Mouse (Mus musculus) lung, embryonic 16.5 days (tissue): ENCODE measurements around the gene Tango2. TPM values are rescaled to one million over a fixed set of nuclear protein-coding genes. Genes with fewer than 3 reads are reported as not detected.

Experiments
- ATAC-seq: fragments of 200-750 bp; cut with Nextera tagmentation; 2 replicates; pipeline ENCODE4 v1.8.0; 2017; ENCODE audit warnings: low read depth, mild to moderate bottlenecking, moderate library complexity
- H3K27ac ChIP-seq: fragments of 300-500 bp; sonication (generic); 2 replicates; pipeline ENCODE4 v1.5.1; 2014; ENCODE audit warnings: mild to moderate bottlenecking, control low read depth, low read length
- H3K27me3 ChIP-seq: fragments of 300-500 bp; sonication (generic); 2 replicates; pipeline ENCODE4 v1.6.1; 2014; ENCODE audit warnings: low read depth, low read length, mixed read lengths; ENCODE audit not compliant: control insufficient read depth, insufficient read depth
- H3K36me3 ChIP-seq: fragments of 300-500 bp; sonication (generic); 2 replicates; pipeline ENCODE4 v1.6.1; 2014; ENCODE audit warnings: low read length; ENCODE audit not compliant: control insufficient read depth, insufficient read depth
- H3K4me1 ChIP-seq: fragments of 300-500 bp; sonication (generic); replicated peaks from 2 replicates; pipeline ENCODE4 v1.6.1; 2014; ENCODE audit warnings: low read length, mixed read lengths; ENCODE audit not compliant: control insufficient read depth, insufficient read depth
- H3K4me2 ChIP-seq: fragments of 300-500 bp; sonication (generic); 2 replicates; pipeline ENCODE4 v1.6.1; 2014; ENCODE audit warnings: low read depth, low read length, control low read depth
- H3K4me3 ChIP-seq: fragments of 300-500 bp; sonication (generic); 2 replicates; pipeline ENCODE4 v1.5.1; 2014; ENCODE audit warnings: mild to moderate bottlenecking, low read length, control low read depth
- H3K9ac ChIP-seq: fragments of 300-500 bp; sonication (generic); 2 replicates; pipeline ENCODE4 v1.6.1; 2014; ENCODE audit warnings: low read length, control low read depth
- H3K9me3 ChIP-seq: fragments of 300-500 bp; sonication (generic); 2 replicates; pipeline ENCODE4 v1.6.1; 2016; ENCODE audit warnings: low read length; ENCODE audit not compliant: control insufficient read depth
- WGBS: fragments of 180-500 bp; shearing (Covaris S2); extraction: QIAGEN DNeasy Blood & Tissue Kit; methylation state at CpG from one replicate; pipeline ENCODE4 v1.1.7; 2014; 5-methylcytosine and 5-hydroxymethylcytosine counted together
- polyA plus RNA-seq: library from polyadenylated mRNA; unstranded; fragments of >200 nt; fragmentation: Nextera tagmentation; extraction: Ambion mirVana; gene quantifications from 2 replicates; pipeline ENCODE4 v1.2.1, GENCODE M21; 2015

Gene Tango2
- polyA plus RNA-seq, 1 experiment from 2014 or later = 27.0 TPM

DNA sequence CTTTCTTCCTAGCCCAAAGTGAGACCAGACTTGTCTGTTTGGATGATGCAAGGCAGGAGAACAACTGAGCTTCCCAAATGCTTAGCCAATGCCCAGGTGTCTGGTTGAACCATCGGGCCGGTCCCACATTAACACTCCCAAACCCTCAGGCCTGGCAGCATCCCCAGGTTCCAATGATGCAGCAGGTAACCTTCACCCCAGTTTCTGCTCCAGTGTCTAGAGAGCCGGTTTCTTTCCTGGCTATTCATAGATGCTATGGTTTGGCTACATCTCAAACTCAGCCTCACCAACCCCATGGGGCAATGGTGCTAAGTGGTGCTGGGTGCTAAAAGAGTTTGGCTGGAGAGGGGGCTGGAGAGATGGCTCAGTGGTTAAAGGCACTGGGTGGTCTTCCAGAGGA is 11.9 kb downstream of the Tango2 start:
- H3K4me2 ChIP-seq = no peak overlapping the region
- H3K9ac ChIP-seq = no peak overlapping the region
- WGBS = 93% methylated on average over 3 of the region's 3 CpGs
- no peak overlapping the region for H3K4me3 ChIP-seq
- H3K4me1 ChIP-seq = peaks cover 12% of the 10 kb centered on the region
- H3K27me3 ChIP-seq = no peaks in the 10 kb centered on the region
- no peak for ATAC-seq
- no peaks in the 10 kb centered on the region for H3K9me3 ChIP-seq
- H3K36me3 ChIP-seq = no peaks in the 10 kb centered on the region
- H3K27ac ChIP-seq = no peak overlapping the region

DNA sequence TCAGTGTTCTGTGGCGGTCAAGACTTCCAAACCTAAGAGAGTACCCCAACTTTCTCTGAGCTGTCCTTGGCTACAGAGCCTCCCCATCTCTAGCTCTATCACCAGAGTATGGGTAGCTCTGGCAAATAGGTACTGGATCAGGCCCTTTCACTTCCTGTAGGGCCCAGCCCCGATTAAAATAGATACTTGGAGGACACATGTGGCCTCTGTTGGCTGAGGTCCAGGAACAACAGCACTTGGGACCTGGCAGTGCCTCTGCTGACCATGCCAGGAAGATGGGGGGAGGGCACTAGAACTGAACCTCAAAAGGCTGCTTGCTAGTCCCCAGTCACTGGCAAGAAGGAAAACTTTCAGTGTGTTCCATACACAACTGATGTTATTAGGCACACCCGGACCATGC is 13.9 kb downstream of the Tango2 start:
- no peak for ATAC-seq
- Histone ChIP-seq H3K27ac (no peak overlapping the region), H3K4me2 (no peak overlapping the region), H3K4me3 (no peak overlapping the region), H3K27me3 (no peaks in the 10 kb centered on the region), H3K9ac (no peak overlapping the region), H3K4me1 (peaks cover 5% of the 10 kb centered on the region), H3K9me3 (no peaks in the 10 kb centered on the region), H3K36me3 (no peaks in the 10 kb centered on the region)
- 63% methylated on average over 3 of the region's 3 CpGs for WGBS

DNA sequence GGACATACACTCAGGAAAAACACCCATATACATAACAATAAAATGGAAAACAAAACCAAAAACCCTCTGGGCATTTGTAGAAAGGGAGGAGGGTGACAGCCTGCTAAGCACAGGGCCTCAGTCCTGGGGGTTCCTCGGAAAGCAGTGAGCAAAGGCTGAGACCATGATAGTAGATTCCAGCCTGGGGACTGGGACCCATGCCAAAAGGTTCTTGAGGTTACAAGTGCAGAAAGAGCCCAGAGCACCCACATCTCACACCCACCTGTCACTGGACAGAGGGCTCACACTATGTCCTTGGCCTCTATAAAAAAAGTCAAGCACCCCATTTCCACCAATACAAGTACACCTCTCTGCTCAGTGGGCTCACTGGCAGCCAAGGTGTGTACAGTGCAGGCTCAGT is 19.4 kb downstream of the Tango2 start:
- Histone ChIP-seq H3K4me2 (no peak overlapping the region), H3K27ac (no peak overlapping the region), H3K27me3 (no peaks in the 10 kb centered on the region), H3K9ac (no peak overlapping the region), H3K4me3 (no peak overlapping the region), H3K4me1 (no peaks in the 10 kb centered on the region), H3K36me3 (no peaks in the 10 kb centered on the region), H3K9me3 (no peaks in the 10 kb centered on the region)
- WGBS = 54% methylated on average over 1 of the region's 1 CpGs
- peak; percentile 34; the same call in 1 of the 2 replicates for ATAC-seq

DNA sequence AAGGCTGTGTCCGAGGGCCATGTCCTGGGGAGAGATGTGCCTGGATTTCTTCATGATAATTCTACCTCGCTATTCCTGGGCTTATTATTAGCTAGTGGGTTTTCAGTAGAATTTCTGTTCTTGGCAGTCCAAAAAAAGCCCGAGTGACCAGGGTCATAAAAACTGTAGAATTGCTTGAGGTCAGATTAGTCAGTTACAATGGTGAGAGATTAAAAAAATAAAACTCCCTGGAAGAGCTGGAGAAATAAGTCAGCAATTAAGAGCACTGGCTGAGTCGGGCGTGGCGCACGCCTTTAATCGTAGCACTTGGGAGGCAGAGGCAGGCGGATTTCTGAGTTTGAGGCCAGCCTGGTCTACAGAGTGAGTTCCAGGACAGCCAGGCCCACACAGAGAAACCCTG is 20.0 kb downstream of the Tango2 start:
- Histone ChIP-seq H3K4me3 (no peak overlapping the region), H3K4me1 (no peaks in the 10 kb centered on the region), H3K9ac (no peak overlapping the region), H3K27ac (no peak overlapping the region), H3K9me3 (no peaks in the 10 kb centered on the region), H3K4me2 (no peak overlapping the region), H3K27me3 (no peaks in the 10 kb centered on the region), H3K36me3 (no peaks in the 10 kb centered on the region)
- WGBS = 89% methylated on average over 9 of the region's 9 CpGs
- no peak for ATAC-seq

DNA sequence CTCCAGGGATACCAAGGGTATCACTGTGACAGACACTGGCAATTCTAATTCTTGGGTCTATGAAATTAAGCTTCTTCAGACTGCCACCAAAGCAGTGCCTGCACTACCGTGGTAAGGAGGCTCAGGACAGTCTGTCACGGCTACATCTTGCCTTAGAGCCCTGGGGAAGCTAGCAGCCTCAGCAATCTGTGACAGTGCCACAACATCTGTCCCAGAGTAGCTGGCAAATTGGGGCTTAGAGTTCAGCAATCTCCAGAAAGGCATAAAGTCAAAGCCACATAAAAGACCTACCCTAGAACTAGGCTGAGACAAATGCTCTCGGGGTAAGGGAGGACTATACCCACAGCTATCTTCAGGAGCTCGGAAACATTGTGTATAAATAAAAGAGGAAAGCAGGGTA is 22.2 kb downstream of the Tango2 start:
- Histone ChIP-seq H3K9ac (no peak overlapping the region), H3K27ac (no peak overlapping the region), H3K4me2 (no peak overlapping the region), H3K36me3 (no peaks in the 10 kb centered on the region), H3K27me3 (no peaks in the 10 kb centered on the region), H3K9me3 (no peaks in the 10 kb centered on the region), H3K4me1 (no peaks in the 10 kb centered on the region), H3K4me3 (no peak overlapping the region)
- ATAC-seq = no peak
- WGBS = 60% methylated on average over 4 of the region's 4 CpGs

DNA sequence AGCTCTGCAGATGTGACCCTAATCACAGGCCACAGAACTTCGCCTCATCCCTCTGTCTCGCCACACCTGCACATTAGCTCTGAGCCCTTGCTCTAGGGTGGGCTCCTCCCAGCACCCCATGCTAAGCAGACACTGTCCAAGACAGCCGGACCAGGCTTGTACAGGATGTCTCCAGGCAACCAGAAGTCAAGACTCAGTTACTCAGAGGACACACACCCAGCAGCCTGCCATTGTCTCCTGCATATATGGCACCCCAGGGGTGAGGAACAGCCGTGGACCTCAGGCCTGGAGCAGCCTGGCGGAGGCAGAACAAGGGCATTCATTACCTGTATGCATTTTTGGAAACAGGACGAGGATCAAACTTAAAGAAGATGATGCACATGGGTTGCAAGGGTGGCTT is 23.9 kb downstream of the Tango2 start:
- no peak for ATAC-seq

DNA sequence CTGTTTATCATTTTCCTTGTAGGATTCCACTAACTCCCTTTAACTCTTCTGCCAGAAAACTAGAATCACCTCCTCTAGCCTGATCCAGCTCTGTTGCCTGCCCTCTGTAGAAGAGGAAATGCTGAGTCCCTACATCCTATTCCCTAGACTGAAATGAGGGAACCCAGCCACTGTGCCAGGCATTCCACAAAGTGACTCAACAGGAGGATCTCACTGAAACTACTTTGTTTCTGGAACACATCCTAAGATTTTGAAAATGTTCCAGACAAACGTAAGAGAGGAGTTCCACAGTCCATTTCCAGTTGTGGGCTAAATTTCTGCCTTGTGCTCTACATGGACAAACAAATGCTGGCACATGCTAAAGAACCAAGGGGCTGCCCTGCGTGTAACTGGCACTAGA is 24.4 kb downstream of the Tango2 start:
- no peaks in the 10 kb centered on the region for H3K36me3 ChIP-seq
- no peaks in the 10 kb centered on the region for H3K27me3 ChIP-seq
- H3K4me1 ChIP-seq = no peaks in the 10 kb centered on the region
- H3K4me2 ChIP-seq = no peak overlapping the region
- H3K27ac ChIP-seq = no peak overlapping the region
- H3K9me3 ChIP-seq = no peaks in the 10 kb centered on the region
- 72% methylated on average over 2 of the region's 2 CpGs for WGBS
- H3K9ac ChIP-seq = no peak overlapping the region
- no peak overlapping the region for H3K4me3 ChIP-seq
- no peak for ATAC-seq

More for the DNA sequence above, 23.9 kb downstream of the Tango2 start:
- Histone ChIP-seq H3K36me3 (no peaks in the 10 kb centered on the region), H3K27ac (no peak overlapping the region), H3K9ac (no peak overlapping the region), H3K4me1 (no peaks in the 10 kb centered on the region), H3K27me3 (no peaks in the 10 kb centered on the region), H3K9me3 (no peaks in the 10 kb centered on the region), H3K4me3 (no peak overlapping the region), H3K4me2 (no peak overlapping the region)
- WGBS = 87% methylated on average over 6 of the region's 6 CpGs

DNA sequence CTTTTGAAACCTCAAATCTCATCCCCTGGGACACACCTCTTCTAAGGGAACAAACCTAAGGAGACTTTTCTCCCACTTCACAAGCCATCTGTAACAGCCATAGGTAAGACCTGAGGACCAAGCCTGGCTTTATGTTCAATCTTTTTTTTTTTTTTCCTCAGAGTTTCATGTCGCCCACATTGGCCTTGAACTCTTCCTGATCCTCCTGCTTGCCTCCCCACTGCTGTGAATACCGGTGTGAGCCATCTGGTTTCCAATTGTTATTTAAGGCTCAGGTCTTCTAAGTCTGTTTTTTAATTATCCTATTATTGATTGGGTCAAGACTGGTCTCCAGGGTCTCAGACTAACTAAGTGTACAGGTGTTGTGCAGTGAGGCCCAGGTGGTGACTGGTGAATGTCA is 26.5 kb downstream of the Tango2 start:
- H3K9me3 ChIP-seq = no peaks in the 10 kb centered on the region
- no peak overlapping the region for H3K27ac ChIP-seq
- no peaks in the 10 kb centered on the region for H3K27me3 ChIP-seq
- no peak overlapping the region for H3K4me3 ChIP-seq
- no peaks in the 10 kb centered on the region for H3K36me3 ChIP-seq
- H3K4me2 ChIP-seq = no peak overlapping the region
- no peak overlapping the region for H3K9ac ChIP-seq
- 75% methylated on average over 2 of the region's 2 CpGs for WGBS
- no peaks in the 10 kb centered on the region for H3K4me1 ChIP-seq
- no peak for ATAC-seq

- Histone ChIP-seq H3K27ac (no peak overlapping the region), H3K36me3 (no peaks in the 10 kb centered on the region), H3K4me2 (no peak overlapping the region), H3K9me3 (no peaks in the 10 kb centered on the region), H3K27me3 (no peaks in the 10 kb centered on the region), H3K4me3 (no peak overlapping the region), H3K9ac (no peak overlapping the region), H3K4me1 (no peaks in the 10 kb centered on the region)
- ATAC-seq = no peak
- WGBS = 69% methylated on average over 3 of the region's 3 CpGs
These were observed 28.9 kb downstream of the Tango2 start for GRCm38 (mm10) chr16:18318992-18319391.

DNA sequence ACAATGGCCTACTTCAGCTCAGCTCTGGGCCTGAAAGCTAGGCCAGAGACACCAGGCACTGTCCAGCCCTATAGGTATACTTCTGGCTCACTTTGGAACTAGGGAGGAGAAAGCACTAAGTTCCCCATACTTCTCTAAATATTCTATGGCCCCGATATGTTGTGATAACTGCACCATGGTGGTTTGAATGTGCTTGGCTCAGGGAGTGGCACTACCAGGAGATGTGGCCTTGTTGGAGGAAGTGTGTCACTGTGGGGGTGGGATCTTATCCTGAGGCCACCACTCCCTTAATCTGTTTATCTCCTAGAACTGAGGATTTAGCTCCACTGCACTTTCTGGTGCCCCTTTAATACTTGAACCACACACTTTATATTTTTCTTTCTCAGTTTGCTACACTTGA is 39.7 kb downstream of the Tango2 start:
- Histone ChIP-seq H3K4me2 (no peak overlapping the region), H3K4me3 (no peak overlapping the region), H3K27me3 (no peaks in the 10 kb centered on the region), H3K27ac (no peak overlapping the region), H3K36me3 (0 out of 2 replicates have a peak, but pooled peaks cover 2% of the 10 kb centered on the region), H3K9me3 (no peaks in the 10 kb centered on the region), H3K9ac (no peak overlapping the region), H3K4me1 (no peaks in the 10 kb centered on the region)
- ATAC-seq = no peak
- 83% methylated on average over 1 of the region's 1 CpGs for WGBS
